Mouse (Mus musculus) bone marrow, adult 2 months (tissue): ENCODE measurements around the gene Iqcf6. TPM values are rescaled to one million over a fixed set of nuclear protein-coding genes. Genes with fewer than 3 reads are reported as not detected.
A peak's percentile ranks its signal among the peaks of the same experiment; 100 is the strongest.
"Not testable (repeated sequence)": the region's sequence is repeated elsewhere in the genome, so short reads cannot be mapped to it uniquely, and the experiment has no call there.

Experiments
- H3K27ac ChIP-seq: fragments of 200-500 bp; 2 replicates; pipeline ENCODE4 v1.5.1; 2012; ENCODE audit warnings: low read depth, mild to moderate bottlenecking, control low read depth, inconsistent platforms, low read length; ENCODE audit not compliant: control insufficient read depth, poor library complexity, insufficient read depth
- H3K4me1 ChIP-seq: fragments of 200-500 bp; 2 replicates; pipeline ENCODE4 v1.6.1; 2011; ENCODE audit warnings: low read length; ENCODE audit not compliant: control insufficient read depth, insufficient read depth
- H3K4me3 ChIP-seq: fragments of 200-500 bp; replicated peaks from 2 replicates; pipeline ENCODE3; 2011; ENCODE audit warnings: mild to moderate bottlenecking, low read depth, low read length, control low read depth; ENCODE audit not compliant: control insufficient read depth
- CTCF ChIP-seq: fragments of 200-500 bp; IDR thresholded peaks from 2 replicates; pipeline ENCODE4 v1.5.1; 2011; ENCODE audit warnings: low read length, control low read depth; ENCODE audit not compliant: control insufficient read depth, insufficient read depth
- POLR2A ChIP-seq: fragments of 200-500 bp; IDR thresholded peaks from 2 replicates; pipeline ENCODE4 v1.6.1; 2011; ENCODE audit warnings: low read depth, mild to moderate bottlenecking, control low read depth, low read length, borderline replicate concordance; ENCODE audit not compliant: control insufficient read depth
- WGBS: fragments of 180-500 bp; shearing (Covaris S2); methylation state at CpG from one replicate; pipeline ENCODE4 v1.1.7; 2018; 5-methylcytosine and 5-hydroxymethylcytosine counted together
- polyA plus RNA-seq: library from polyadenylated mRNA; stranded (reverse); fragments of >200 nt; gene quantifications from 2 replicates; pipeline ENCODE4 v1.2.4, GENCODE M21; 2011; ENCODE audit warnings: low replicate concordance; ENCODE audit not compliant: missing spikeins, insufficient read depth, insufficient read length

The Iqcf6 gene
- polyA plus RNA-seq, 1 experiment = not detected

DNA sequence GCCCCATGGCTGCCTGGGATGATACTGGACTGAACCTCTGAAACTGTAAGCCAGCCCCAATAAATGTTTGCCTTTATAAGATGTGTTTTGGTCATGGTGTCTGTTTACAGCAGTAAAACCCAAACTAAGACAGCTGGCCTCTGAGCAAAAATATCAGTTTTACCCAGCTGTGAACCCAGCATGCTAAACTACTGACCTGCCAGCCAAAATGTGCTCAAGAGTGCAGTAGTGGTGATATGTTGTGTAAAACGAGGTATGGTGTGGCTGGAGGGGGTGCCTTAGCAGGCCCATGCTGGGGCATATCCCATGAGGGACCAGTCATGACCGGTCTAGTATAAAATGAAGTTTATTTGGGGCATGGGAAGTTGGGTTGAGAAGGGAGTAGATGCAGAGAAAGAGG is 12.4 kb upstream of the Iqcf6 start:
- TF ChIP-seq POLR2A = no peak
- no peak for TF ChIP-seq CTCF
- Histone ChIP-seq H3K27ac (no peak overlapping the region), H3K4me3 (no peak overlapping the region), H3K4me1 (no peaks in the 10 kb centered on the region; the same call in 1 of the 2 replicates)
- 37% methylated on average over 2 of the region's 2 CpGs for WGBS

- 53% methylated on average over 3 of the region's 3 CpGs for WGBS
Measured at GRCm38 (mm10) chr9:106614616-106615015, 11.8 kb upstream of the Iqcf6 start.

DNA sequence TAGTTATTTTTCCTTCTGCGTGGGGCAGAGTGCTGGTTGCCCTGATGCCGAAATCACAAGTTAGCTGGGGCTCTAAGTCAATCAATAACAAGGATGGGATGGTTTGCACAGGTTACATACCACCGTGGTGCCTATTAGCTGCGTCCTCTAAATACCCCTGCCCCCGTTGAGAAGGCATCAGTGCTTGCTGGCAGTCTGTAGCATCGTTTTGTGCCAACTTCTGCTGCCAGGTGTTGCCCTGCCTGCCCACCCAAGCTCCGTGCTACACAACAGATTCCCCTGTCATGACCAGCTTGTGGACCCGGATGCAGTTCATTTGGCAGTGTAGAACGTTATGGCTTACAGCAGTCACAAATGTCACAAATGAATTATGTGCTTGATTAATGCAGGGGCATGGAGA is 10.1 kb upstream of the Iqcf6 start:
- H3K4me1 ChIP-seq = no peaks in the 10 kb centered on the region; the same call in 1 of the 2 replicates
- no peak overlapping the region for H3K27ac ChIP-seq
- WGBS = 75% methylated on average over 9 of the region's 9 CpGs
- no peak overlapping the region for H3K4me3 ChIP-seq
- TF ChIP-seq POLR2A (no peak), CTCF (no peak)

More at GRCm38 (mm10) chr9:106614616-106615015, 11.8 kb upstream of the Iqcf6 start:
- H3K27ac ChIP-seq = no peak overlapping the region
- H3K4me3 ChIP-seq = no peak overlapping the region
- no peak for TF ChIP-seq CTCF
- TF ChIP-seq POLR2A = no peak
- no peaks in the 10 kb centered on the region; the same call in 1 of the 2 replicates for H3K4me1 ChIP-seq

DNA sequence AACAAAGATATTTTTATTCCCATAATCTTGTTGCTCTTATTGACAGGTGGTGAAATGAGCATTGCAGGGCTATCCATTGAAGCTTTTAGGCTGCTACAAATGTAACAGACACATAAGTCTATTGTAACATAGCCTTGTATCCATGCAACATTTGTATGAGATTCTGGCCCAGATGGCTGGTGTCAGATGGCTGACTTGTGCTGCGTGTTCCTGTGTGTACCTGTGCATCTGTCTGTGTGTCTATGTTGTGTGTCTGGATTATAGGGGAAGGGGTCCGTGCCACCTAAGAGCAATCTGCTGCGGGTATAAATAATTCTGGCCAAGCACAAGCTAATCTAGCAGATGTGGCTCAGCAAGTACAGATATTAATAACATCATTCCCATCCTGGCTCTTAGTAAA is 8.9 kb upstream of the Iqcf6 start:
- 82% methylated on average over 3 of the region's 3 CpGs for WGBS
- TF ChIP-seq POLR2A (no peak), CTCF (no peak)

DNA sequence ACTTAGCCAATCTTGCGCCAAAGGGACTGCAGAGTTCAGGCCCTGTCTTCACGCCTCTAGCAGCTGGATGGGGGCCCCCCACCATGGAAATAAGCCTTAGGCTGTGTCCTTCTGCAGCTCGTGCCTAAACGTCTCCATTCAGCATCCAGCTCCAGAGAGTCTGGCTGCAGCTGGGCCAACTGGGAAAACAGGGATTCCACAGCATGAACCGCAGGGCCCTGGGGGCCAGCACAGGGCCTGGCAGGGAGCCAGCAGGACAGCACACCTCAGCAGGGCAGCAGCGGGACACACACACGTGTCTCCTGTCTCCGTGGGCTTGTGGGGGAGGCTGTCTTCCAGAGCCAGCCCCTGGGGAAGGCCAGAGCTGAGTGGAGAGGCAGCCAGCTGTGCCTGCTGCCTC is 1.4 kb downstream of the Iqcf6 start:
- H3K4me1 ChIP-seq, H3K27ac ChIP-seq, H3K4me3 ChIP-seq: not testable (repeated sequence)
- WGBS = 45% methylated on average over 8 of the region's 8 CpGs

More for the DNA sequence above, 8.9 kb upstream of the Iqcf6 start:
- Histone ChIP-seq H3K4me3 (no peak overlapping the region), H3K4me1 (no peaks in the 10 kb centered on the region; the same call in 1 of the 2 replicates), H3K27ac (no peak overlapping the region)

DNA sequence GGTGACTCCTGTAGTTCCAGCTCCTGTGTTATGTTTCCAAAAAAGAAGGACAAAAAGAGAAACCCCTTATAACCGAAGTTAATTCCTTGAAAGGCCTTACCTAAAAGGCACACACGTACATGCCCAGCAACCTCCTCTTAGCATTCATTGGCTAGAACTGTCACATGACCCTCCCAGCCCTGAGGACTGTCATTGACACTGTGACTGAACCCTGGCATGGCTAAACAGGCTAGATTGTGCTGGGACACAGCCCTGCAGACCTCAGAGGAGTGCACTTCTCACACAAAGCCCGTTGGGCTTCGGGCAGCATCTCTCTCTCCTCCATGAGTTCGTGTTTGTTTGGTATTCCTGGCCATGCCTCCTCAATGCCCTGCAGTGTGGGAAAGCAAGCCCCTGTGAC is 5.8 kb downstream of the Iqcf6 start:
- no peaks in the 10 kb centered on the region for H3K4me1 ChIP-seq
- TF ChIP-seq CTCF = no peak
- no peak for TF ChIP-seq POLR2A
- H3K27ac ChIP-seq = no peak overlapping the region
- 66% methylated on average over 5 of the region's 5 CpGs for WGBS
- no peak overlapping the region for H3K4me3 ChIP-seq

- no peak for TF ChIP-seq POLR2A
- TF ChIP-seq CTCF = no peak
- WGBS = 82% methylated on average over 8 of the region's 8 CpGs
Measured at GRCm38 (mm10) chr9:106638154-106638553, 11.8 kb downstream of the Iqcf6 start.

GRCm38 (mm10) chr9:106641346-106641745 is 15.0 kb downstream of the Iqcf6 start:
- H3K4me1 ChIP-seq = no peaks in the 10 kb centered on the region; the same call in 1 of the 2 replicates
- TF ChIP-seq CTCF (no peak), POLR2A (no peak)
- H3K4me3 ChIP-seq = no peak overlapping the region
- 43% methylated on average over 5 of the region's 5 CpGs for WGBS
- no peak overlapping the region for H3K27ac ChIP-seq

More at GRCm38 (mm10) chr9:106638154-106638553, 11.8 kb downstream of the Iqcf6 start:
- Histone ChIP-seq H3K4me3 (no peak overlapping the region), H3K4me1 (no peaks in the 10 kb centered on the region), H3K27ac (no peak overlapping the region)

DNA sequence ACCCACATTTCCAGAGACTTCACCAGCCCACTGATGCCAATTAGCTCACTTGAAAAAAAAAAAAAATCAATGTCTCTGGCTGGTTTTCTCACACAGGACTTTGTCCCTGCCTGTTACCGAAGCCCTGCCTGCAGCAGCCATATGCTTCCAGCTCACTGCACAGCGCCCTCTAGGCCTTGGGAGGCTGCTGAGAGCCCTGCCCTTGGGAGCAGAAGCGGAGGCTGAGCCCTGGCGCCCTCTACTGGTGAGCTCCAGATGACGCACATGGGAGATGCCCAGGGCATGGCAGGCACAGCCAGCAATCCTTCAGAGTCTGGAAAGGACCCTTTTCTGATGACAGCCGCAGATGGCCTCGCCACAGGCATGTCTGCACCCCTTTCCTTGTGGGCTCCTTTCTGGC is 16.7 kb downstream of the Iqcf6 start:
- TF ChIP-seq CTCF (peak; percentile 82), POLR2A (no peak)
- no peaks in the 10 kb centered on the region; the same call in 1 of the 2 replicates for H3K4me1 ChIP-seq
- WGBS = 25% methylated on average over 7 of the region's 7 CpGs

DNA sequence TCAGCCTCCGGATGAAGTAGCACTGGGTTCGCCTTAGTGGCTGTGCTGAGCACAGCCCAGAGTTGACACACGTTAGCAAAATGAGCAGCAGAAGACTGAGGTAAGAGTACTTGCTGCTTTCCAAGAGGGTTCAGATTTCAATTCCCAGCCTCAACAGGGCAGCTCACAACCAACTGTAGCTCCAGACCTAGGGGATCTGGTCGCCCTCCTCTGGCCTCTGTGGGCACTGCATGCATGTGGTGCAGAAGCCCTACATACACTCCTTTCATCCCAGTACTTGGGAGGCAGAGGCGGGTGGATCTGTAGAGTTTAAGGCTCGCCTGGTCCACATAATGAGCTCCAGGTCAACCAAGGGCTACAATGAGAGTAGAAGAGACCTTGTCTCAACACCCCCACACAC is 17.4 kb downstream of the Iqcf6 start:
- no peaks in the 10 kb centered on the region; the same call in 1 of the 2 replicates for H3K4me1 ChIP-seq
- H3K27ac ChIP-seq = no peak overlapping the region
- 58% methylated on average over 6 of the region's 6 CpGs for WGBS
- no peak overlapping the region for H3K4me3 ChIP-seq
- TF ChIP-seq POLR2A (no peak), CTCF (no peak)

More for the DNA sequence above, 16.7 kb downstream of the Iqcf6 start:
- no peak overlapping the region for H3K4me3 ChIP-seq
- no peak overlapping the region for H3K27ac ChIP-seq
